Mouse (Mus musculus): Measurements from ENCODE around the gene Tmem132b. TPM values are rescaled to one million over a fixed set of nuclear protein-coding genes. Genes with fewer than 3 reads are reported as not detected.

The Tmem132b gene
- total and polyA plus RNA-seq, 3 experiments = not detected

DNA sequence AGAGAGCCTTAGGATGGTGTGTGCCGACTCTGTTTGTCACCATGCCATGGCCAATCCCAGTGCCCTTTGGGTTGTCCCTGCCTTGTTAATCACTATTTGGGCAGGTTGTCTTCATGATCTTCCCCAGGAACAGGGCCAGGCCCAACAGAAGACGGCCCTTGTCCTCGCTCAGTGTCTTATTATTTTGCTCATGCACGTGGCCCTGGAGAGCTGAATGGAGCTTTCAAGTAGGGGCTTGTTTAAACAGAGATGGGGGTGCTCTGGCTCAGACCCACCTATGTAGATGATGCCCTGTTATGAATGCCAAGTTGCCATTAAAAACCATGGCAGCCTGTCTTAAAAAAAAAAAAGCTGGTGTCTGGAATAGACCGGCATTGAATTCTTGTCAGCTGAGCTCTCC lies 126.5 kb downstream of the Tmem132b start:
- Histone ChIP-seq H3K27ac (ENCODE audit: insufficient read depth, low read depth) (no peak overlapping the region), H3K79me2 (replicated peaks; ENCODE audit: control insufficient read depth, extremely low read depth, insufficient read depth, poor library complexity, severe bottlenecking) (no peaks in the 10 kb centered on the region), H3K4me2 (ENCODE audit: insufficient read depth, low read depth, poor library complexity, severe bottlenecking) (no peak overlapping the region), H3K9ac (ENCODE audit: insufficient read depth, low read depth) (no peak overlapping the region), H3K27me3 (replicated peaks) (no peaks in the 10 kb centered on the region), H3K36me3 (replicated peaks in 1 of 2; ENCODE audit: control insufficient read depth in 1 of 2, insufficient read depth in 1 of 2, low read length in 1 of 2) (no peaks in the 10 kb centered on the region), H3K4me3 (replicated peaks in 1 of 3; ENCODE audit: low read depth in 2 of 3, low read length in 2 of 3, poor library complexity in 1 of 3) (no peak overlapping the region), H3K4me1 (ENCODE audit: control insufficient read depth in 1 of 2, insufficient read depth in 2 of 2) (no peaks in the 10 kb centered on the region), H3K9me3 (replicated peaks; ENCODE audit: low read length) (peaks cover 73% of the 10 kb centered on the region)
- dilution Hi-C loops (cut with MboI; ENCODE audit: extremely low pct_ligation_motif_present, extremely low pct_unique_long_range_greater_than_20kb, low sequenced_read_pairs) = no loop called here
- DNase-seq (ENCODE audit: extremely low read depth) = no peak
- TF ChIP-seq USF1 (IDR thresholded peaks at IDR 0.05; ENCODE audit: low read depth, low read length) = no peak
- no peak for TF ChIP-seq MEF2A (IDR thresholded peaks at IDR 0.05; ENCODE audit: borderline replicate concordance, low read depth, low read length)
- TF ChIP-seq NELFE (IDR thresholded peaks at IDR 0.05; ENCODE audit: low read depth, low read length) = no peak
- no peak for TF ChIP-seq CHD2 (IDR thresholded peaks at IDR 0.05; ENCODE audit: low read length)
- TF ChIP-seq SIN3A (IDR thresholded peaks at IDR 0.05; ENCODE audit: low read length) = no peak
- in situ Hi-C loops (cut with MboI; ENCODE audit: low pct_ligation_motif_present, low pct_unique_long_range_greater_than_20kb, low sequenced_read_pairs) = no loop called here

DNA sequence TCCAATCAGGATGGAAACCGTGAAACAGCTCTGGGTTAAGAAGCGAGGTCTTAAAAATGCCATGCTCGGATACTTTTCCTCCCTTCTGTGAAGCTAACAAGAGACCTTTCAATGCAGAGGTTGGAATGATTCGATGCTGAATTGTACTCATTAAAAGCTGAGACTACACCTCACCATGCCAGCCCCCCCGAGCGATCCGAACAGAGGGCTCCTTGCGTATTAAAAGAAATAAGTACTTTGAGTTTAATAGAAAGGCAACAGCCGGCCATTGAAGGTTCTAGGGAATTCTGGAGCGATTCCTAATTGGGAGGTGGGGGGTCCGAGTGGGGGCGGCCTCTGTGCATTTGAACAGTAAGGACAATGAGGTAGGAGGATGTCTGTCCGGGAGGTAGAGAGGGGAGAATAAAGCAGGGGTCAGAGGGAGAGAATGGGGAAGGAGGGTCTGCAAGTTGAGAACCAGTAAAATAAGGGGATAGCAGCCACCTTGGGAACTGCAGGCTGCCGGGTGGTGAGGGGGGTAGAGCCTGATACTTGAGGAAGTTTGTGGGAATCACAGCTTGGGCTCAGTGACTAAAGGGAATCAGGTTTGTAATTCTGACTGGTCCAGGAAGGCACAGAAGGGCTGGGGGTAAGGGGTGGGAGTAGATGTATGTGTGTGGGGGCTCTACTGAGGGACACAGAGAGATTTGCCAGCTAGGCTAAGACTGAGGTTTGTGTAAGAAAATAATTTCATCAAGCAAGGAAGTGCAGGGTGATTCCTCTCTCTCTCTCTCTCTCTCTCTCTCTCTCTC lies 127.6 kb downstream of the Tmem132b start:
- Histone ChIP-seq H3K9me3 (replicated peaks; ENCODE audit: low read length) (peaks cover 78% of the 10 kb centered on the region), H3K4me1 (ENCODE audit: control insufficient read depth in 1 of 2, insufficient read depth in 2 of 2) (no peaks in the 10 kb centered on the region), H3K27me3 (replicated peaks) (no peaks in the 10 kb centered on the region), H3K79me2 (replicated peaks; ENCODE audit: control insufficient read depth, extremely low read depth, insufficient read depth, poor library complexity, severe bottlenecking) (no peaks in the 10 kb centered on the region), H3K9ac (ENCODE audit: insufficient read depth, low read depth) (no peak overlapping the region), H3K4me3 (replicated peaks in 1 of 3; ENCODE audit: low read depth in 2 of 3, low read length in 2 of 3, poor library complexity in 1 of 3) (no peak overlapping the region), H3K27ac (ENCODE audit: insufficient read depth, low read depth) (no peak overlapping the region), H3K36me3 (replicated peaks in 1 of 2; ENCODE audit: control insufficient read depth in 1 of 2, insufficient read depth in 1 of 2, low read length in 1 of 2) (no peaks in the 10 kb centered on the region), H3K4me2 (ENCODE audit: insufficient read depth, low read depth, poor library complexity, severe bottlenecking) (no peak overlapping the region)
- in situ Hi-C loops (cut with MboI; ENCODE audit: low pct_ligation_motif_present, low pct_unique_long_range_greater_than_20kb, low sequenced_read_pairs) (no loop called here), dilution Hi-C loops (cut with MboI; ENCODE audit: extremely low pct_ligation_motif_present, extremely low pct_unique_long_range_greater_than_20kb, low sequenced_read_pairs) (no loop called here)
- TF ChIP-seq CHD1 (IDR thresholded peaks at IDR 0.05; ENCODE audit: low read depth, low read length) = no peak
- TF ChIP-seq KAT2A (IDR thresholded peaks at IDR 0.05; ENCODE audit: insufficient replicate concordance, low read length) = no peak
- no peak for TF ChIP-seq POLR2AphosphoS2 (IDR thresholded peaks at IDR 0.05; ENCODE audit: low read depth, low read length)
- no peak for TF ChIP-seq HCFC1 (IDR thresholded peaks at IDR 0.05; ENCODE audit: low read depth, low read length)
- no peak for TF ChIP-seq NRF1 (IDR thresholded peaks at IDR 0.05; ENCODE audit: low read depth, low read length)
- TF ChIP-seq EP300 (IDR thresholded peaks at IDR 0.05; ENCODE audit: low read length) = no peak
- no peak for TF ChIP-seq RCOR1 (conservative IDR thresholded peaks at IDR 0.05; ENCODE audit: low read depth, low read length)
- TF ChIP-seq ZKSCAN1 (IDR thresholded peaks at IDR 0.05; ENCODE audit: borderline replicate concordance, low read depth, low read length) = no peak
- TF ChIP-seq ETS1 (conservative IDR thresholded peaks at IDR 0.05; ENCODE audit: low read depth, low read length) = no peak
- no peak for TF ChIP-seq SIN3A (IDR thresholded peaks at IDR 0.05; ENCODE audit: low read length)
- TF ChIP-seq JUND (conservative IDR thresholded peaks at IDR 0.05; ENCODE audit: low read depth, low read length) = no peak
- TF ChIP-seq PAX5 (IDR thresholded peaks at IDR 0.05; ENCODE audit: low read length) = no peak
- no peak for TF ChIP-seq MAZ (IDR thresholded peaks at IDR 0.05; ENCODE audit: low read depth, low read length)
- TF ChIP-seq TCF12 (IDR thresholded peaks at IDR 0.05; ENCODE audit: low read depth, low read length) = no peak
- TF ChIP-seq MXI1 (IDR thresholded peaks at IDR 0.05; ENCODE audit: low read depth, low read length) = no peak
- TF ChIP-seq NELFE (IDR thresholded peaks at IDR 0.05; ENCODE audit: low read depth, low read length) = no peak
- TF ChIP-seq MEF2A (IDR thresholded peaks at IDR 0.05; ENCODE audit: borderline replicate concordance, low read depth, low read length) = no peak
- TF ChIP-seq ZMIZ1 (IDR thresholded peaks at IDR 0.05; ENCODE audit: low read depth, low read length) = no peak
- TF ChIP-seq UBTF (IDR thresholded peaks at IDR 0.05; ENCODE audit: low read depth, low read length) = no peak
- no peak for DNase-seq (ENCODE audit: extremely low read depth)
